Mouse (Mus musculus) adrenal gland, adult 18-20 months (tissue): ENCODE measurements around the gene Exoc3l. TPM values are rescaled to one million over a fixed set of nuclear protein-coding genes. Genes with fewer than 3 reads are reported as not detected.

Experiments used
- DNase-seq, 2 experiments: peaks; one replicate each; pipeline ENCODE4 v3.0.0; 2021 to 2022; ENCODE audit warnings: low spot score in 2 of 2
- total RNA-seq, 2 experiments: library from RNA; stranded (reverse); gene quantifications; 1 replicate in 1 of 2; 2 replicates in 1 of 2; pipeline ENCODE4 v1.2.3; 2021

The Exoc3l gene
- total RNA-seq, 2 experiments from 2014 or later = 15.6 to 17.2 TPM

- no peak for DNase-seq
Measured at GRCm38 (mm10) chr8:105315073-105315769, 19.3 kb upstream of the Exoc3l start.

- no peak for DNase-seq
Measured at GRCm38 (mm10) chr8:105313622-105314402, 17.9 kb upstream of the Exoc3l start.

GRCm38 (mm10) chr8:105312891-105313481 is 17.1 kb upstream of the Exoc3l start:
- no peak for DNase-seq

- DNase-seq = no peak
Measured at GRCm38 (mm10) chr8:105311718-105312117, 15.8 kb upstream of the Exoc3l start.

GRCm38 (mm10) chr8:105310118-105310517 is 14.2 kb upstream of the Exoc3l start:
- DNase-seq = no peak

- DNase-seq = no peak
Measured at GRCm38 (mm10) chr8:105309142-105309847, 13.4 kb upstream of the Exoc3l start.

- DNase-seq = no peak
Measured at GRCm38 (mm10) chr8:105308428-105308827, 12.5 kb upstream of the Exoc3l start.

GRCm38 (mm10) chr8:105307670-105308069 is 11.8 kb upstream of the Exoc3l start:
- no peak for DNase-seq

- no peak for DNase-seq
Measured at GRCm38 (mm10) chr8:105306146-105306691, 10.3 kb upstream of the Exoc3l start.

GRCm38 (mm10) chr8:105305211-105306145 is 9.6 kb upstream of the Exoc3l start, which contains the start of gene Elmo3:
Gene Elmo3 (plus strand): TSS chr8:105305601.
- peak; percentile 50 to 54 for DNase-seq

- DNase-seq = no peak
Measured at GRCm38 (mm10) chr8:105304325-105305210, 8.7 kb upstream of the Exoc3l start.

GRCm38 (mm10) chr8:105303874-105304273 is 8.0 kb upstream of the Exoc3l start:
- no peak for DNase-seq

- no peak for DNase-seq
Measured at GRCm38 (mm10) chr8:105303396-105303795, 7.5 kb upstream of the Exoc3l start.

GRCm38 (mm10) chr8:105299962-105300361 is 4.1 kb upstream of the Exoc3l start:
- no peak for DNase-seq

- no peak for DNase-seq
Measured at GRCm38 (mm10) chr8:105298351-105299252, 2.7 kb upstream of the Exoc3l start.

- DNase-seq = peak; percentile 85 to 87
Measured at GRCm38 (mm10) chr8:105297511-105298192, 1.8 kb upstream of the Exoc3l start, which contains the start of gene E2f4. Gene E2f4 (plus strand): TSS chr8:105297663.

- DNase-seq = no peak
Measured at GRCm38 (mm10) chr8:105295256-105295655, 645 bp downstream of the Exoc3l start.
